Mouse (Mus musculus) adrenal gland, postnatal 25 days (tissue): ENCODE measurements around the gene Wnt6. TPM values are rescaled to one million over a fixed set of nuclear protein-coding genes. Genes with fewer than 3 reads are reported as not detected.
"Not testable (repeated sequence)": the region's sequence is repeated elsewhere in the genome, so short reads cannot be mapped to it uniquely, and the experiment has no call there.

Experiments used
- DNase-seq: peaks from one replicate; pipeline ENCODE4 v3.0.0; 2021; ENCODE audit warnings: mixed read lengths
- total RNA-seq: library from RNA; stranded (reverse); gene quantifications from 2 replicates; pipeline ENCODE4 v1.2.3, GENCODE M21; 2021

Gene Wnt6
- total RNA-seq, 1 experiment from 2014 or later, result 2.5 TPM

- DNase-seq, result peak; percentile 42
These were observed 34.9 kb downstream of the Wnt6 start for GRCm38 (mm10) chr1:74806360-74807311.

GRCm38 (mm10) chr1:74807551-74808071 lies 35.9 kb downstream of the Wnt6 start:
- peak; percentile 64 for DNase-seq

GRCm38 (mm10) chr1:74808078-74808477 lies 36.4 kb downstream of the Wnt6 start:
- peak; percentile 89 for DNase-seq

- DNase-seq, result no peak
These were observed 37.3 kb downstream of the Wnt6 start for GRCm38 (mm10) chr1:74809007-74809406.

- DNase-seq, result no peak
These were observed 43.4 kb downstream of the Wnt6 start for GRCm38 (mm10) chr1:74814931-74815647.

- DNase-seq, result not testable (repeated sequence)
These were observed 44.3 kb downstream of the Wnt6 start for GRCm38 (mm10) chr1:74815965-74816364.

GRCm38 (mm10) chr1:74816612-74817199 lies 45.0 kb downstream of the Wnt6 start:
- peak; percentile 91 for DNase-seq

GRCm38 (mm10) chr1:74817219-74817618 lies 45.5 kb downstream of the Wnt6 start:
- DNase-seq, result no peak

GRCm38 (mm10) chr1:74818509-74818908 lies 46.8 kb downstream of the Wnt6 start:
- no peak for DNase-seq

- not testable (repeated sequence) for DNase-seq
These were observed 51.9 kb downstream of the Wnt6 start for GRCm38 (mm10) chr1:74823598-74823997.

GRCm38 (mm10) chr1:74824518-74825302 lies 53.0 kb downstream of the Wnt6 start:
- DNase-seq, result no peak

- no peak for DNase-seq
These were observed 58.4 kb downstream of the Wnt6 start for GRCm38 (mm10) chr1:74830061-74830460.

GRCm38 (mm10) chr1:74833255-74833654 lies 61.6 kb downstream of the Wnt6 start:
- no peak for DNase-seq

Other genes with a start within 250 kb of the Wnt6 start
- gene Plcd4, start 229.0 kb upstream of the Wnt6 start, total RNA-seq, result 0.24 and 0.82 TPM in 2 replicates
- 16.5 and 25.3 TPM in 2 replicates for gene Usp37, start 227.6 kb upstream of the Wnt6 start, total RNA-seq
- 15.7 and 17.7 TPM in 2 replicates for gene Zfp142, start 183.6 kb upstream of the Wnt6 start, total RNA-seq
- 30.3 and 30.8 TPM in 2 replicates for gene Bcs1l, start 183.6 kb upstream of the Wnt6 start, total RNA-seq
- 46.4 and 56.7 TPM in 2 replicates for gene Rnf25, start 170.5 kb upstream of the Wnt6 start, total RNA-seq
- 3.7 and 4.2 TPM in 2 replicates for gene Stk36, start 170.4 kb upstream of the Wnt6 start, total RNA-seq
- gene Ttll4, start 110.1 kb upstream of the Wnt6 start, total RNA-seq, result 22.0 and 26.5 TPM in 2 replicates
- 15.5 and 16.1 TPM in 2 replicates for gene Cyp27a1, start 58.3 kb upstream of the Wnt6 start, total RNA-seq
- not detected in 2 replicates for gene Prkag3, start 22.7 kb upstream of the Wnt6 start, total RNA-seq
- 0.27 TPM in 1 of 2 replicates, not detected in the other for gene Wnt10a, start 19.6 kb downstream of the Wnt6 start, total RNA-seq
- gene Cdk5r2, start 83.0 kb downstream of the Wnt6 start, total RNA-seq, result 4.3 and 5.1 TPM in 2 replicates
- 1.7 and 1.8 TPM in 2 replicates for gene Fev, start 113.5 kb downstream of the Wnt6 start, total RNA-seq
- 2.2 TPM in 1 of 2 replicates, not detected in the other for gene Cryba2, start 121.3 kb downstream of the Wnt6 start, total RNA-seq
- 0.06 TPM in 1 of 2 replicates, not detected in the other for gene Cfap65, start 163.7 kb downstream of the Wnt6 start, total RNA-seq
- 0.24 TPM in 1 of 2 replicates, not detected in the other for gene Ihh, start 179.8 kb downstream of the Wnt6 start, total RNA-seq